10 mouse cellular contexts compared by ENCODE assay signal in genomic region chr19:37561106-37561892, GRCm38 (mm10). TPM values are rescaled to one million over a fixed set of nuclear protein-coding genes. Genes with fewer than 3 reads are reported as not detected.
DNase-seq lines count a peak whose midpoint lies in the region; ATAC-seq and TF ChIP-seq lines count a peak whose summit lies in the region.
"Had no signal": no experiment of that assay in that cellular context is flagged by ENCODE, and none has a peak within 500 bp of the region (broad histone marks: within the 10 kb centered on the region; RNA-seq: fewer than 3 reads in every experiment).

No protein-coding gene starts in this region.

- H3K4me2 ChIP-seq in heart, embryonic 11.5 days = no peak overlapping the region
- peak overlapping the region; percentile 55 for H3K4me2 ChIP-seq in liver, embryonic 11.5 days
- no peak overlapping the region for H3K4me2 ChIP-seq in stomach, embryonic 15.5 days
- H3K4me2 ChIP-seq: hindbrain, embryonic 15.5 days had no signal

- no peak for TF ChIP-seq CTCF in spleen, adult 2 months (IDR thresholded peaks at IDR 0.05; ENCODE audit: extremely low read depth, insufficient read depth, insufficient read length, insufficient replicate concordance)

- H3K27ac ChIP-seq in spleen, adult 2 months (ENCODE audit: insufficient read depth, low read length) = peak overlapping the region; percentile 47
- peak overlapping the region; percentile 54; the same call in 1 of the 2 replicates for H3K27ac ChIP-seq in heart, embryonic 11.5 days (ENCODE audit: low read depth, low read length)
- H3K27ac ChIP-seq in liver, embryonic 11.5 days (ENCODE audit: low read depth, low read length) = peak overlapping the region; percentile 79
- 0 out of 2 replicates have a peak overlapping the region, but pooled peaks have one; percentile 0 for H3K27ac ChIP-seq in stomach, embryonic 15.5 days
- H3K27ac ChIP-seq: hindbrain, embryonic 15.5 days had no signal

- TF ChIP-seq POLR2A in spleen, adult 2 months (IDR thresholded peaks at IDR 0.05; ENCODE audit: low read depth, low read length) = no peak

- H3K27me3 ChIP-seq in spleen, adult 2 months (ENCODE audit: control insufficient read depth, insufficient read depth, low read length) = no peaks in the 10 kb centered on the region
- H3K27me3 ChIP-seq in heart, embryonic 11.5 days (ENCODE audit: control insufficient read depth, insufficient read depth, low read length) = no peaks in the 10 kb centered on the region
- no peaks in the 10 kb centered on the region for H3K27me3 ChIP-seq in liver, embryonic 11.5 days (replicated peaks; ENCODE audit: control insufficient read depth, insufficient read depth, low read length)
- H3K27me3 ChIP-seq in stomach, embryonic 15.5 days (replicated peaks) = no peaks in the 10 kb centered on the region
- H3K27me3 ChIP-seq: hindbrain, embryonic 15.5 days had no signal

- 27% methylated on average over 10 of the region's 10 CpGs for WGBS in spleen, adult 2 months
- 56% methylated on average over 10 of the region's 10 CpGs for WGBS in heart, embryonic 11.5 days (ENCODE audit: insufficient replicate concordance)
- 42% methylated on average over 10 of the region's 10 CpGs for WGBS in liver, embryonic 11.5 days
- WGBS in stomach, embryonic 15.5 days = 46% methylated on average over 10 of the region's 10 CpGs

- no peaks in the 10 kb centered on the region for H3K9me3 ChIP-seq in heart, embryonic 11.5 days (replicated peaks; ENCODE audit: control insufficient read depth, low read length)
- H3K9me3 ChIP-seq in liver, embryonic 11.5 days (ENCODE audit: control insufficient read depth, low read length) = no peaks in the 10 kb centered on the region
- no peaks in the 10 kb centered on the region for H3K9me3 ChIP-seq in stomach, embryonic 15.5 days
- H3K9me3 ChIP-seq: hindbrain, embryonic 15.5 days had no signal

- no peak overlapping the region for H3K4me3 ChIP-seq in spleen, adult 2 months (ENCODE audit: extremely low read depth, insufficient read depth, insufficient read length)
- no peak overlapping the region for H3K4me3 ChIP-seq in heart, embryonic 11.5 days (ENCODE audit: low read depth, low read length)
- 0 out of 2 replicates have a peak overlapping the region, but pooled peaks have one; percentile 8 for H3K4me3 ChIP-seq in liver, embryonic 11.5 days (ENCODE audit: low read depth, low read length)
- no peak overlapping the region for H3K4me3 ChIP-seq in stomach, embryonic 15.5 days (replicated peaks)
- H3K4me3 ChIP-seq: hindbrain, embryonic 15.5 days had no signal

- ATAC-seq in heart, embryonic 11.5 days (replicated peaks; ENCODE audit: insufficient number of reproducible peaks, low FRiP score, low TSS enrichment) = 0 out of 2 replicates have a peak, but pooled peaks have one; percentile 55
- ATAC-seq in liver, embryonic 11.5 days (replicated peaks; ENCODE audit: low FRiP score) = peak; percentile 61
- ATAC-seq in stomach, embryonic 15.5 days (ENCODE audit: insufficient read depth, low FRiP score, low read depth) = peak; percentile 58; the same call in 1 of the 2 replicates

- peaks cover 21% of the 10 kb centered on the region; the same call in 1 of the 2 replicates for H3K4me1 ChIP-seq in spleen, adult 2 months (ENCODE audit: control insufficient read depth, insufficient read depth, insufficient read length)
- peaks cover 7% of the 10 kb centered on the region; the same call in 1 of the 2 replicates for H3K4me1 ChIP-seq in heart, embryonic 11.5 days (ENCODE audit: control insufficient read depth, insufficient read depth, low read length)
- peaks cover 52% of the 10 kb centered on the region for H3K4me1 ChIP-seq in liver, embryonic 11.5 days (replicated peaks; ENCODE audit: control insufficient read depth, insufficient read depth, low read length)
- peaks cover 8% of the 10 kb centered on the region for H3K4me1 ChIP-seq in stomach, embryonic 15.5 days

- no peaks in the 10 kb centered on the region for H3K36me3 ChIP-seq in spleen, adult 2 months (ENCODE audit: control insufficient read depth, insufficient read depth, low read length)
- H3K36me3 ChIP-seq in heart, embryonic 11.5 days (ENCODE audit: control insufficient read depth, insufficient read depth, low read length) = no peaks in the 10 kb centered on the region
- H3K36me3 ChIP-seq in liver, embryonic 11.5 days (ENCODE audit: control insufficient read depth, insufficient read depth, low read length) = no peaks in the 10 kb centered on the region
- no peaks in the 10 kb centered on the region for H3K36me3 ChIP-seq in stomach, embryonic 15.5 days
- H3K36me3 ChIP-seq: hindbrain, embryonic 15.5 days had no signal

- no peak overlapping the region for H3K9ac ChIP-seq in heart, embryonic 11.5 days (ENCODE audit: low read depth, low read length)
- H3K9ac ChIP-seq in liver, embryonic 11.5 days (ENCODE audit: low read depth, low read length) = peak overlapping the region; percentile 44
- no peak overlapping the region for H3K9ac ChIP-seq in stomach, embryonic 15.5 days
- H3K9ac ChIP-seq: hindbrain, embryonic 15.5 days had no signal

- no peak for DNase-seq in spleen, adult 2 months (ENCODE audit: low read depth in 1 of 2, low spot score in 2 of 2)
- no peak for DNase-seq in spleen, adult 18-20 months
- DNase-seq in liver, embryonic 11.5 days (ENCODE audit: low spot score) = no peak
- DNase-seq in gastrocnemius, postnatal 10 days = no peak
- DNase-seq in left cerebral cortex, adult 18-20 months (ENCODE audit: low spot score in 2 of 2) = no peak
- DNase-seq in frontal cortex, postnatal 10 days (ENCODE audit: low spot score in 2 of 2) = no peak
- DNase-seq: adrenal gland, postnatal 25 days had no signal

RNA-seq across cellular contexts. Expression of gene Exoc6, which starts 11.1 kb away (rescaled TPM):
- polyA plus RNA-seq in spleen, adult 2 months (2012; rRNA removed) = 8.1 and 8.6 TPM in 2 replicates
- 22.3 TPM in 2 replicates for polyA plus RNA-seq in heart, embryonic 11.5 days (2014; fragmentation: Nextera tagmentation; extraction: Ambion mirVana)
- polyA plus RNA-seq in liver, embryonic 11.5 days (2014; fragmentation: Nextera tagmentation; extraction: Ambion mirVana) = 53.3 and 62.0 TPM in 2 replicates
- 14.9 and 15.5 TPM in 2 replicates for polyA plus RNA-seq in stomach, embryonic 15.5 days (2015; fragmentation: Nextera tagmentation; extraction: Ambion mirVana)
- total RNA-seq in gastrocnemius, postnatal 10 days (2021) = 10 to 100 TPM; 44.6 to 46.1 TPM
- 10 to 100 TPM; 40.6 to 41.3 TPM for total RNA-seq in left cerebral cortex, adult 18-20 months (2021)

Comparison
In these comparisons a context has a peak if more than half of its experiments do, and no peak if none do; other contexts are left out.
1. H3K27ac ChIP-seq: peak in every context shown above with its lines; median percentile 79 in liver, embryonic 11.5 days; 54 in heart, embryonic 11.5 days; 47 in spleen, adult 2 months; 0 in stomach, embryonic 15.5 days.